ENCODE assay signal across 8 mouse cellular contexts in genomic region chr2:76929718-76930117, GRCm38 (mm10). TPM values are rescaled to one million over a fixed set of nuclear protein-coding genes. Genes with fewer than 3 reads are reported as not detected.
DNase-seq lines count a peak whose midpoint lies in the region; ATAC-seq lines count a peak whose summit lies in the region.

No protein-coding gene starts in this region.

- peak; percentile 57 for DNase-seq in midbrain, embryonic 10.5 days (ENCODE audit: low spot score)
- DNase-seq in adrenal gland, postnatal 14 days = peak; percentile 70
- peak; percentile 83 for DNase-seq in embryonic facial prominence, embryonic 11.5 days (ENCODE audit: low spot score)
- DNase-seq in kidney, adult 18-20 months = peak; percentile 61
- peak; percentile 55 to 86 for DNase-seq in left cerebral cortex, postnatal 25 days (ENCODE audit: low spot score in 2 of 2)
- DNase-seq in ovary, postnatal 14 days (ENCODE audit: low spot score) = peak; percentile 64

- no peak for ATAC-seq in midbrain, embryonic 16.5 days
- ATAC-seq in embryonic facial prominence, embryonic 11.5 days (replicated peaks; ENCODE audit: insufficient number of reproducible peaks, low FRiP score, low TSS enrichment, low read depth) = no peak
- no peak for ATAC-seq in monocyte, adult 5-6 weeks (replicated peaks; ENCODE audit: insufficient number of reproducible peaks, low FRiP score, low TSS enrichment, poor library complexity, severe bottlenecking)

- no peaks in the 10 kb centered on the region for H3K36me3 ChIP-seq in midbrain, embryonic 10.5 days
- H3K36me3 ChIP-seq in midbrain, embryonic 16.5 days (ENCODE audit: control insufficient read depth, insufficient read depth, low read length) = no peaks in the 10 kb centered on the region
- H3K36me3 ChIP-seq in embryonic facial prominence, embryonic 11.5 days (replicated peaks; ENCODE audit: control insufficient read depth, insufficient read depth, low read depth, low read length) = no peaks in the 10 kb centered on the region

- no peak overlapping the region for H3K4me3 ChIP-seq in midbrain, embryonic 10.5 days
- H3K4me3 ChIP-seq in midbrain, embryonic 16.5 days (ENCODE audit: low read depth, low read length) = no peak overlapping the region
- H3K4me3 ChIP-seq in embryonic facial prominence, embryonic 11.5 days (ENCODE audit: low read depth, low read length) = no peak overlapping the region

- no peaks in the 10 kb centered on the region for H3K4me1 ChIP-seq in midbrain, embryonic 10.5 days
- no peaks in the 10 kb centered on the region for H3K4me1 ChIP-seq in midbrain, embryonic 16.5 days (ENCODE audit: control insufficient read depth, insufficient read depth, low read length)
- no peaks in the 10 kb centered on the region for H3K4me1 ChIP-seq in embryonic facial prominence, embryonic 11.5 days (ENCODE audit: control insufficient read depth, insufficient read depth, low read length)

- no peak overlapping the region for H3K27ac ChIP-seq in midbrain, embryonic 10.5 days (replicated peaks)
- H3K27ac ChIP-seq in midbrain, embryonic 16.5 days (ENCODE audit: low read length) = no peak overlapping the region
- H3K27ac ChIP-seq in embryonic facial prominence, embryonic 11.5 days (replicated peaks; ENCODE audit: low read depth, low read length) = no peak overlapping the region

- no peaks in the 10 kb centered on the region for H3K27me3 ChIP-seq in midbrain, embryonic 10.5 days (ENCODE audit: low read depth, poor library complexity, severe bottlenecking)
- H3K27me3 ChIP-seq in midbrain, embryonic 16.5 days (ENCODE audit: control insufficient read depth, insufficient read depth, low read depth, low read length) = no peaks in the 10 kb centered on the region
- H3K27me3 ChIP-seq in embryonic facial prominence, embryonic 11.5 days (ENCODE audit: control insufficient read depth, insufficient read depth, low read length) = no peaks in the 10 kb centered on the region

- intact Hi-C loops in left cerebral cortex, postnatal 25 days (cut with DNase I) = loop anchor here (1.0 kb wide), 1 partner anchor 40 kb away; no protein-coding TSS in a partner anchor

- H3K9me3 ChIP-seq in midbrain, embryonic 10.5 days (replicated peaks) = no peaks in the 10 kb centered on the region
- H3K9me3 ChIP-seq in midbrain, embryonic 16.5 days (replicated peaks; ENCODE audit: control insufficient read depth, low read length, poor library complexity, severe bottlenecking) = no peaks in the 10 kb centered on the region
- no peaks in the 10 kb centered on the region for H3K9me3 ChIP-seq in embryonic facial prominence, embryonic 11.5 days (replicated peaks; ENCODE audit: control insufficient read depth, low read length)

- H3K4me2 ChIP-seq in midbrain, embryonic 16.5 days (ENCODE audit: low read length) = no peak overlapping the region
- H3K4me2 ChIP-seq in embryonic facial prominence, embryonic 11.5 days (ENCODE audit: low read depth, low read length) = no peak overlapping the region

- 5% methylated on average over 2 of the region's 2 CpGs for WGBS in midbrain, embryonic 10.5 days
- 0% methylated on average over 2 of the region's 2 CpGs for WGBS in midbrain, embryonic 16.5 days
- WGBS in embryonic facial prominence, embryonic 11.5 days = 3% methylated on average over 2 of the region's 2 CpGs

- no peak overlapping the region for H3K9ac ChIP-seq in midbrain, embryonic 16.5 days (ENCODE audit: low read depth, low read length)
- H3K9ac ChIP-seq in embryonic facial prominence, embryonic 11.5 days (replicated peaks; ENCODE audit: low read length) = no peak overlapping the region

RNA-seq across cellular contexts. Expression of gene Ttn, which starts 52.6 kb away (rescaled TPM):
- polyA plus RNA-seq in midbrain, embryonic 10.5 days (2016; fragmentation: Nextera tagmentation; extraction: Ambion mirVana) = under 0.01 and 0.30 TPM in 2 replicates
- polyA plus RNA-seq in midbrain, embryonic 16.5 days (2015; fragmentation: Nextera tagmentation; extraction: Ambion mirVana) = 0.21 and 0.42 TPM in 2 replicates
- 0.37 and 0.83 TPM in 2 replicates for total RNA-seq in adrenal gland, postnatal 14 days (2021)
- 3.4 and 5.0 TPM in 2 replicates for polyA plus RNA-seq in embryonic facial prominence, embryonic 11.5 days (2014; fragmentation: Nextera tagmentation; extraction: Ambion mirVana)
- under 1 TPM; 0.85 to 0.89 TPM for total RNA-seq in left cerebral cortex, postnatal 25 days (2021)
- total RNA-seq in monocyte, adult 5-6 weeks (2017) = under 0.01 to 0.38 TPM (median 0.19 TPM) in 3 replicates
